Mouse (Mus musculus) spleen, embryonic (tissue): ENCODE results near the gene BC053393.

Experiments used
- CTCF ChIA-PET: fragments of 350-600 bp; sonication (Branson Sonifier 250); formaldehyde crosslinking; loops from one replicate; lab custom pipeline; 2022; lab: Charles Lee

Gene BC053393

DNA sequence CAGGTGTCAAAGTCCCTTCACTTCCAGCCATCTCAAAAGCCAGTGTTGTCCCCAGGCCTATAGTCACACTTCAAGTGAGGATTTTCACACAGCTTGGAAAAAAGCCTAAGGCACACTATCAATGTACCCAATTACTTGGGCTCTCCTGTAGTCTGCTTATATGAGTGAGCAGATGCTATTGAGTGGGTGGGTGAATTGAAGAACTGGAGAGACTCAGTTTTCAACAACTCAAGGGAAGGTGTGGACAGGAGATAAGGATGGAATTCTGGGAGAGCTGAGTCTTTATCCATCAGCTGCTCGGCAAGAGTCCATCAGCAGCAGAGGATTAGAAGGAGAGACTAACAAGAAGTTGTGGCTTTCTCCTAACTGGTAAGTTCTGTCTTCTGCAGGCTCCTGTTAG is at the start of gene BC053393:
Gene BC053393 (plus strand): TSS at position 210 of the 400 bp plus-strand sequence.
- CTCF ChIA-PET = no interaction called here

DNA sequence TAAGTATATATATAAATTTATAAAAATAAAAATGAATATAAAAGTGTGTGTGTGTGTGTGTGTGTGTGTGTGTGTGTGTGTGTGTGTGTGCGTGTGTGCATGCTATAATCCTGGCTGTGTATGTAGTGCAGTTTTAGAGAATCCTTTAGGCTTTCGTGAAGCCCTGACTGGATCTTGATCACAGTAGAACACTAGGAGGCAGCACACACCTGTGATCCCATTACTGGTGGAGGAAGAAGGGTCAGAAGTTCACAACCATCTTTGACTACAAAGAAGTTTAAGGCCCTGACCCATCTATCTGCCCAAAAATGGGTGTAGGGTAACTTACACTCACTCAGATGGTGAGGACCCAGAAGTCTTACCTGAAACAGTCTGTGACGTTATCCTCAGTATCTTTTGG is 48.6 kb upstream of the BC053393 start:
- CTCF ChIA-PET = no interaction called here

DNA sequence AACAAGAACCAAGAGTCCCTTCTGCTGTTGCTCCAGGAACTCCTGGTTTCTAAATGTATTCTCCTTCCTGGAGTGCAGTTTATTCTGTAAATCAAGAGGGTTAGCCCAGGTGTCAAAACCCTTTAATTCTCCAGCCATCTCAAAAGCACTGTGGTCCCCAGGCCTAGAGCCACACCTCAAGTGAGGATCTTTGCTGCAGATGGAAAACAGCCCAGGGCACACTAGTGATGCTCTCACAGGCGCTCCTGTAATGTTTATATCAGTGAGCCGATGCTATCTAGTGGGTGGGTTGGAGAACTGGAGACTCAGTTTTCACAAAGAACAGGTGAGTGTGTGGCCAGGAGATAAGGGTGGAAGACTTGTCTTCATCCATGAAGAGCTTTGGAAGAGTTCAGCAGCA is 47.4 kb upstream of the BC053393 start, which contains the start of gene Gm12169:
Gene Gm12169 (plus strand): TSS at position 301 of the 400 bp plus-strand sequence.
- CTCF ChIA-PET = interaction anchor here (0.6 kb wide), 1 partner anchor 114 kb away, joined by 8 read pairs; no protein-coding TSS in a partner anchor

DNA sequence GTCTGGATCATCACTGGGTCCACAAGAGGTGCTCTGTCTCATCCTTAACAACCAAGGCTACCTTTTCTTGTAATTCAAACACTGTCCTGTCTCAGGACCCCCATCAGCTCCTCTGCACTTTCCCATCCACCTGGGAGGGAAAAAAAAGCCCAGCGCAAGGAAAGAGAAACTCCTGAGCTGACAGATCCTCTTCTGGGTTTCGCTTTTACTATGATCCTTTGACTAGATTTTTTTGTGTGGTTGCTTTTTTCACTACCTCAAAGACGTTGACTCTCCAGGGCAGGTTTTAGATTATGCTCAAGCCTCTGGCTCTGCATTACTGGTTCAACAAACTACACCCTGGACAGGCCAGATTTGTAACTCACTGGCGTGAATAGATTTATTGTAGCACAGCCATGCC is 41.2 kb upstream of the BC053393 start:
- CTCF ChIA-PET = no interaction called here

DNA sequence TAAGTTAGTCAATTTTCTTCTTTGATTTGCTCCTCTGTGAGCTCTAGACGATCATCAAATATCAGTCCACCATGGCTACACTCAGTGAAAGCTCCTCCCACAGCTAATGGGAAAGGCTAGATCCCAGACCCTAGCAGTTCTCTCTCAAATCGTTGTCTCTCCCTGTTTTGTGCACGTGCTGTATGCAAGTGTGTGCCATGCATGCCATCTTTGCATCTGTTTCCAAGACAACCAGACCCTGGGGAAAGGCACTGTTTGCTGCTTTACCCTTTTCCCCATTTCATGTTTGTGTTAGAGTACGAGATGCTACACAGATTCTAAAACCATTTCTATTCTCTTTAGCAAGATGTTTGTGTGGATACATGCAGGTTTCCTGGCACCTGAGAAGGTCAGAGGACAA is 34.4 kb upstream of the BC053393 start:
- CTCF ChIA-PET = no interaction called here

DNA sequence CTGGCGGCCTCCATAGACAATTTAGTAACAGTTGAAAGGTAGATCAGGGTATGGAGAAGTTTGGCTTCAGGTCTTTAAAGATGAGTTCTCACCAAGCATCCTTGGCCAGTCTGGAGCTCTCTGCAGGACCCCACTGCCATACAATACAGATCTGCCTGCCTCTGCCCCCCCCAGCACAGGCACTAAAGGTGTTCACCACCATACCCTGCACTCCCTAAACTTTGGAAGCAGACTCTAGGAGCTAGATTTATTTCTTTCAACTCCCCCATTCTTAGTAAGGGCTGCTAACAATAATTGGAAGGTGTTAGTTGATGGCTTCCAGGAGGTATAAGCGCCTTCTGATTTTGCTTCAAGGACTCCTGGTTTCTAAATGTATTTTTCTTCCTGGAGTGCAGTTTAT is 27.8 kb upstream of the BC053393 start:
- CTCF ChIA-PET = no interaction called here

DNA sequence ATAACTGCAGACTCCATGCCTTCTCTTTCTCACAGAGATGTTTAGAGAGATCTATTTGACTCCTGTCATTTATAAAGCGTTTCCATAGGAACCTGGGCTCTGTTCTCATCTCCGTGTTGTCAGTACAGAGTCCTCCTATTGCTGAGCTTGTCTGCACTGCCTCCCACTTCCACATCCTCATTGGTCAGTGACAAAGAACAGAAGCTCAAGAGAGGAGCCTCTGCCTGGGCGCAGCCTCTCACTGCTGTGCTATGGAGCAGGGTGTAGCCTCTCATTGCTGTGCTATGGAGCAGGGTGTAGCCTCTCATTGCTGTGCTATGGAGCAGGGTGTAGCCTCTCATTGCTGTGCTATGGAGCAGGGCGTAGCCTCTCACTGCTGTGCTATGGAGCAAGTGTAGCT is 21.6 kb upstream of the BC053393 start:
- CTCF ChIA-PET = no interaction called here

DNA sequence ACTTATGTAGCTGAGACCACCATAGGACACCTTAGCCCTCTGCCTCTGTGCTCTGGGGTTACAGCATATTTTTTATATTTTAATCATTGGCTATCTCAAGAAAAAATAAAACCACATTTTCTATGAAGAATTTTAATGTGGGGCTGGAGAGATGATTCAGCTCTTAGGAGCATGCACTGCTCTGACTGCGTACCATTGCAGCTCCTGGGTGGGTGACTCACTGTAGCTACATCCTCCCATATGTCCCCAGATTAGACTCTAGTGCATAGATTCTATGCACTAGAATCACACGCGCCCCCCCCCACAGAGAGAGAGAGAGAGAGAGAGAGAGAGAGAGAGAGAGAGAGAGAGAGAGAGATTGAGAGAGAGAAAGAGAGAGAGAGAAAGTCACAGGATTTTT is 18.6 kb upstream of the BC053393 start:
- CTCF ChIA-PET = no interaction called here

DNA sequence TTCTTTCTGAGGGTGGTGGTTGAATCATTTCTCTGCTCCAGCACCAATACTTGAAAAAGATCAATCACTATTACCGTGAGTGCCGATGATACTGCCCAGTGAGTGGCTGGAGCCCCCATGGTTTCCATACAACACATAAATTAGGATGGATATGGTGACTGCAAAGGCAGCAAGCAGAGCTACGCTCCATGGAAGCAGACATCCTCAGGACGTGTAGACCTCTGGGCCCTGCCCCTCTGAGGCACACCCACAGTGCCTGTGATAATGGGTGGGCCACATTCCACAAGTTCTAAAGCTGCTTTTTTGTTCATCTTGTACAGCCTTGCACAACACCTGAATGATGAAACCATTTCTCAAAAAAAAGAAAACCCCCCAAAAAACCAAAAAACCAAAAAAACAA is 10.2 kb upstream of the BC053393 start:
- CTCF ChIA-PET = interaction anchor here (0.7 kb wide), 1 partner anchor 35 kb away, joined by 4 read pairs; no protein-coding TSS in a partner anchor

DNA sequence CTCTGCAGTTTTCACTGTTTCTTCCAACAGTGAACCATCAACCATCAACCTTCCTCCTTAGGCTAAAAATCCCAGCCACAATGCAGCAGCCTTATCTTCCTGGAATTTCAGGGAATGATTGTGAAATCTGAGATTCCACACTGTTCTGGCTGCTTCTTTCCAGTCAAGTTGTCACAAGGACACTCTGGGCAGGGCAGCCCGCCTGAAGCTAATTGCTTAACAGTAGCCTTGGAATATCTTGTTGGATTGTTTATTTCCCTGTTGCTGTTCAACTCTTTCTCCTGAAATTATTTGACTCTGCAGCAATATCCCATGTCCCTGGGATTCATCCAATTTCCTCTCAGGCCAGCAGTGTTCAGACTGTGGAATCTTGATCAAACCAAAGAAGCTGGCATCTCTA is 6.7 kb upstream of the BC053393 start:
- CTCF ChIA-PET = no interaction called here

DNA sequence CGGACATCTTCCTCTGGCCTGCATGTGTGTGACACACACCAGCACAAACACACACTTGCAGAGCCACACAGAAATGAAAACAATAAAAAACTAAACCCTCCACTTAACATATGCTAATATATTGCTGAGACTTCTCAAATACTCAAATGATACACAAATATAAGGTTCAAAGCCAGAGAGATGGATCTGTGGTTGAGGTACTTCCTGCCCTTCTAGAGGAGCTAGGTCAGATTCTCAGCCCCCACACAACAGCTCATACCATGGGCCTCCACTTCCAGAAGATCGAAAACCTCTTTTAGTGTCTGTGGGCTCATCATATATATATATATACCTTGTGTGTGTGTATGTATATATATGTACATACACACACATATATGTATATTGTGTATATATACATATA is 5.4 kb upstream of the BC053393 start:
- CTCF ChIA-PET = interaction anchor here (0.7 kb wide), 1 partner anchor 228 kb away, joined by 4 read pairs; no protein-coding TSS in a partner anchor

DNA sequence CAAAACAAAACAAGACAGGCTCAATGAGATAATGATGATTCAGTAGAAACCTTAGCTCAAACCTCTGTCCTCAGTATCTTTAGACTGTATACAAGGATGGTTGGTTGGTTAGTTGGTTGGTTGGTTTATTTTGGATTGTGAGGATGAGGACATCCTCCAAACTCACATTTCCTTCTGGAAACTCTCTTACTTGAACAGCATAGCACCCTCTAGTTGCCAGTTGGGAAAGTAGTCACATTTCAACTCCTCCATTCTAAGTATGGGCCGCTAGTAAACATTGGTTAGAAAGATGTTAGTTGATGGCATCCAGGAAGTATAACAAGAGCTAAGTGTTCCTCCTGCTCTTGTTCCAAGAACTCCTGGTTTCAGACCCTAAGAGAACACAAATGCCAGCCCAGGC is 2.2 kb upstream of the BC053393 start:
- CTCF ChIA-PET = no interaction called here

DNA sequence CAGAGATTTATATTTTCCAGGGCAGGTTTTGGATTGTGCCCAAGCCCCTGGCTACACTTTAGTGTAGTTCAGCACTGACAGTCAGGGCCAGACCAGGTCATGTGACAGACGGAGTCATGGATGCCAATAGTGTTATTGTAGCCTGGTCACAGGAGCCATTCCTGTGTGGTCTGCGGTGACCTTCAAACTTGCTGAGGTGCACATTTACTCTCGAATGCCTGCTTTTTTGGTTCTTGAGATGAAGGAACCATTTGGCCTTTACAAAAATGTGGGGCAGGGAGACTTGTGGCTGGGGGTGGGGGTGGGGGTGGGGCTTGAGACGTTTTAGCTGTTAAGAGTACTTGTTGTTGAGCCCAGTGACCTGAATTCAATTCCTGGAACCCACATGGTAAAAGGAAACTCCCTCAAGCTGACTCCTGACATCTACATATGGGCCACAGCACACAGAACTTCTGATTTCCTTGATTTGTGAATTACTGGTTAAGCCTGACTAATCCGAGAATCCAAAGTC is 7.5 kb downstream of the BC053393 start:
- CTCF ChIA-PET = no interaction called here

DNA sequence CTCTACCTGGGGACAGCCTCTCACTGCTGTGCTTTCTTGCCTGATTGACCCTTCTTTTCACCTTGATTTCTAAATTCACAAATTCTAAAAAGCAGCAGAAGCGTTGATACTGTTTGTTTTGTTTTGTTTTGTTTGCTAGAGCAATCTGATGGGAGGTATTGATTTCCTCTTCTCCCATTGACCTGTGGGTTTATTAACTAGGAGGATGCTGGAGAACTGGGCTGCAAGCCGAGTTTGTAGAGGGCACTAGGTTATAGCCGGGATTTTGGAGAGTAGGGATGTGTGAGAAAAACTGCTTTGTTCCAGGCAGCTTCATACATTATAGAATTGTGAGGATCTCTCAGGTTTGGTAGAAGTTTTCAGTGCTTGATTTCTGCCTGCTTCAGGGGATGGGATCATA is 9.1 kb downstream of the BC053393 start:
- CTCF ChIA-PET = no interaction called here

DNA sequence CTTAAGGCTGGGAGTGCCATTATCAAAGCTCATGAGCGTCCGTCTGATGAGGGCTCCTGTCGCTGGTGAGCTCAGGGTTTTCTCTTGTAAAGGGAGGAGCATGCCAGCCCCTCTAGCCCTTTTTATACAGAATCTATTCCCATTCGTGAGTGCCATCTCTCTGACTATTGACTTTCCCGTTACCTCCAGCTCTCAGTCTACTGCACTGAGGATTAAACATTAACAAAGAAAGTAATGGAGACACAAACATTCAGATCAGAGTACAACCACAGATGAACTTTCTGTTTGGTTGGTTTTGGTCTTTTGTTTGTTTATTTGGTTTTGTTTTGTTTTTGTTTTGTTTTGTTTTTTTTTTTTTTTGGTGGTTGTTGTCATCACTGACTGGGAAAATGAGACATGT is 11.4 kb downstream of the BC053393 start:
- CTCF ChIA-PET = no interaction called here

DNA sequence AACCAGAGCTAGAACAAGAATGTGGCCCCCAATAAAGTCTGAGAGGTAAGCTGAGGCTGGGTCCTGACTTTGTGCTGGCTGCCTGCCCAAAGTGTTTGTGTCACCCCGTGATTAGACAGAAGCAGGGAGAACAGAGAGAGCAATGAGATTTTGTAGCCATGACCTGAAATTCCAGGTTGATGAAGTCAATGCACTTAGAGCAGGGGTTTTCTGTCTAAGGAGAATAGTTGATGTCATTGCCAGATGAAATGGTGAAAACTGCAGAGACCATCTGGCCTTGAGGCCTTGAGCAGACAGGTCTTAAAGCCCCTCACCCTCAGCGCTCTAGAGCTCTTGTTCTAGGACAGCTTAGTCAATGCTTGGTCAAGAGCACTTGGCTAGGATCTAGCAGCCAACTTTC is 21.1 kb downstream of the BC053393 start:
- CTCF ChIA-PET = no interaction called here

DNA sequence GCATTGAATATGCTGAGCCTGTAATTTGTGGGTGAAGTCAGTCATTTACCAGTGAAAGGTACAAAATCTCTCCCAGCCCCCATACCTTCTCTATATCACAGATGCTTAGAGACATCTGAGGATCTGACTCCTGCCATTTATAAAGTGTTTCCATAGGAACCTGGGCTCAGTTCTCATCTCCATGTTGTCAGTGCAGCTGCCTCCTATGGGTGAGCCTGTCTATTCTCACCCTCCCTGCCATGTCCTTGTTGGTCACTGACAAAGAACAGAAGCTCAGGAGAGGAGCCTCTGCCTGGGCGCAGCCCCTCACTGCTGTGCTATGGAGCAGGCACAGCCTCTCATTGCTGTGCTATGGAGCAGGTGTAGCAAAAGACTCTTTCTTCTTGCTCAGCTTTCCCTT is 48.6 kb downstream of the BC053393 start:
- CTCF ChIA-PET = no interaction called here

DNA sequence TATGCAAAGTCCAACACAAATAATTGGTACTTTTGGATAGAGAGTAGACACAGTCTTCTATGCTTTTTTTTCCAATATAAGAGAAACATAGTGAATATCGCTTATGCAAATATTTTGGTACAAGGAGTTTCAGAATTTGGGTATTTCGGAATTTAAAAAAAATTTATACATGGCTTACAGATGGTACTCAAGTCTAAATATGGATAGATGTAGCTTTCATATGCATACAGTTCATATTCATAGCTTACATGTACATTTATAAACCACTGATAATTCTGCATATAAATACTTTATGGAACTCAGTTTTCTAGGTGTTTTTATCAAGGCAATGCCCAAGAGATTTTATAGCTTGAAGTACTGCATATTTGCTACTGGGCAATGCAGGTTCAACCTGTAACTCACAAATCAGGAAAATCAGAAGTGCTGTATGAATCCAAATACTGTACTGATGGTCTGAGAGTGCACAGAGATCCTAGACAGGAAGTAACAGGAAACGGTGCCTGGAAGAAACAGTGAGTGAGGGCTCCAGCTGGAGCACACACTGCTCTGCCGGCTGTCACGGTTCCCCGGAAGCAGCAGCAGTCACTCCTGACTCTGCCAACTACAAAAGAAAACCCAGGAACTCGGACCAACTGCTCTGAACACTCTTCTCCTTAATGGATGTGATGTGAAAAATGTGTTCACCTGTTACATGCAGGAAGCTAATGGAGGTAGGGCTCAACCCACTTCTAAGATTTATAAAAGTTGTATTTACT is 49.3 kb downstream of the BC053393 start:
- CTCF ChIA-PET = no interaction called here

DNA sequence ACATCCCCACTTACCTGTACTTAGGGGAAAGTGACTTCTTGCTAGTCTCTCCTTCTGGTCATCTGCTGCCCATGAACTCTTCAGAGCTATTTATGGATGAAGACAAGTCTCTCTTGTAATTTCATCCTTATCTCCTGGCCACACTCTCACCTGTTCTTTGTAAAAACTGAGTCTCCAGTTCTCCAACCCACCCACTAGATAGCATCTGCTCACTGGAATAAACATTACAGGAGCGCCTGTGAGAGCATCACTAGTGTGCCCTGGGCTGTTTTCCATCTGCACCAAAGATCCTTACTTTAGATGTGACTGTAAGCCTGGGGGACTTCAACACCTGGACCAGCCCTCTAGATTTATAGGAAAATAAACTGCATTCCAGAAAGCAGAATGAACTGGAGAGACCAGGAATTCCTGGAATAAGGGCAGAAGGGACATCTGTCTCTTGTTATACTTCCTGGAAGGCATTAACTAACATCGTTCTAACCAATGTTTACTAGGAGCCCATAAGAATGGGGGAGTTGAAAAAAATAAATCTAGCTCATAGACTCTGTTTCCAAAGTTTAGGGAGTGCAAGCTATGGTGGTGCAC is 58.0 kb downstream of the BC053393 start, which contains the start of gene Dppa1:
Gene Dppa1 (minus strand): TSS at position 51 of the 585 bp plus-strand sequence.
- CTCF ChIA-PET = no interaction called here

DNA sequence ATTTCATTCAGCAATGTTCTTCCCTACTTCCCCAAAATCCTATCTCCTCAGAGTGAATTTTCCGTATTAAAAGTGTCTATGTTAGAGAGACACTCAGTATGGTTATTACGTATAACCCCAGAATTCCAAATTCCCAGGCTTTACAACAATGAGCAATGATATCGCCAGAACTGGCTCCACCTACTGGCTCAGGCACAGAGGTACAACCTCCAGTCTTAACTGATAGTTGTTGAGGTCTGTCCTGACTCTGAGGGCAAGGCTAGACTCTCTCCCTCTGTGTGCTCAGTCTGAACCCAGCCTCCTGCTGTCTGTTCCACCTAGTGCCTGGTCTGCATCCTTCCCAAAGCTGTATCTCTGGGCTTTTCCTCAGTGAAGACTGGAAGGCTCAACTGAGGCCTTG is 60.3 kb downstream of the BC053393 start:
- CTCF ChIA-PET = no interaction called here

DNA sequence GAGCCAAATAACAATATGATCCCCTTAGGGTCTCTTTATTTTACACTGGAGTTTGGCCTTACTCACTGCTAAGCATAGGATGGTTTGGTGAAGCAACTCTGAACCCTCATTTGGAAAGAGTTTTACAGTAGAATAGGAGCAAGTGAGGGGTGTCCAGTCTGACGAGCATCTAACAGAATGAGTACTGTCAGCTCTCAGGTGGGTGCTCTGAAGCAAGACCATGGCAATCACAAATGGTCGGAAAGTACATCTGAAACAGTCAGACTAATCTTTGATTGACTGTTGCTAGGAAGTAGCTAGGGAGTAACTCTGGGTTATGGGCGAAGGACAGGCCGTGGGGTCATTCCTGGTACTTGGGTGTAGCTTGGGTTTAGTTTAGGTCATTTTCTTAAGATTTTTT is 64.2 kb downstream of the BC053393 start:
- CTCF ChIA-PET = interaction anchor here (0.7 kb wide), 1 partner anchor 710 kb away, joined by 3 read pairs; no protein-coding TSS in a partner anchor

DNA sequence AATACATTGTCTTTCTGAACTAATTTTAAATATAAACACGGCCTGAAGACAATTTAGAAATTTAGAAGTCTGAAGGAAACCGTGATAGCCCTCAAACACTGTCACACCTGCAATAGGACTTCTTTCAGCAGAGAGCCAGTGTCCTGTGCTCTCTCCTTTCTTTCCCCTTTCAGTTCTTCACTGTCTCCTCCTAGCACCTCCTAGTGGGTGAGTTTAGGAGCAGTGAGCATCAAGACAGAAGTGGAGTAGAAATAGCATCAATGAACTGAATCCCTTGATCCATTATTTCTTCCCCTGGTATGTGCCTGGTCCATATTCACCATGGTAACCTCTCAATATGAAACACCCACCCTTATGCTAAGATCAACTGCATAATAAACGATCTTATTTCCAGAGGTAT is 65.2 kb downstream of the BC053393 start:
- CTCF ChIA-PET = no interaction called here
